Mouse (Mus musculus) central nervous system, embryonic 18 days (tissue): ENCODE results near the gene Zxdc. TPM values are rescaled to one million over a fixed set of nuclear protein-coding genes. Genes with fewer than 3 reads are reported as not detected.

Experiments used
- polyA plus RNA-seq: library from polyadenylated mRNA; depleted of rRNA; stranded (reverse); fragments of >200 nt; gene quantifications from 2 replicates; pipeline ENCODE4 v1.2.3, GENCODE M21; 2012; rRNA removed

The Zxdc gene
- 17.6 and 19.1 TPM in 2 replicates for polyA plus RNA-seq

DNA sequence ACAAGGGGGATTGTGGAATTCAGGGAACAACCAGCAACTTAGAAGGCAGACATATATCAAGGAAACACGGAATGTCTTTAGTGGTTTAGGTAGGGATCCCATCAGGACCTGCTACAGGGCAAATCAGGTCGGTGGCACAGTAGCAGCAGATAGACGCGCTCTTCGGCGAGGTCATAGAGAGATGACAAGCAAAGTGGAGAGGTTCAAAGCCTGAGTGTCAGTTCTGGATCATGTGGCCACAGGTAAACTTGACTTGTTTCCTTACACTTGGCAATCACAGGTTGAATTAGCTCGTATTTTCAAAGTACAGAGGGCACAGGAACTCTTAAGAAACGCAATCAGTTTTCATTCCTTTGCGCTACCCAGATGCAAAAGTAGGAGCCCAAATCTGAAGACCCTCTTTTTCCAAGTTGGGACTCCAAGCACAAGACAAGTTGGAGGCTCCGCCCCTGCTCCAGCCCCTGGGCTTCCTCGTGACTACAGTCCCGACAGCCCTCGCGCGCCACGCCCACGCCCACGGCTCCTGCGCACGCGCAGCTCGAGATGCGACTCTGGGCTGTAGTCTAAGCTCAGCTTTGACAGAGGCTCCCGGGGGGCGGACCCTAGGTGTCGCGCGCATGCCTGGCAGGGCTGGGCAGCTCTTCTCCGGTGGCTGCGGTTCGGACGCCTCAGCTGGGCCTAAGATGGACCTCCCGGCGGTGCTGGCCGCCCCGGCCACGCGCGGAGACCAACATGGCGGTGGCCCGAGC, at the start of gene Zxdc:
TSS of gene Zxdc (plus strand) at position 517 of the 749 bp plus-strand sequence.

DNA sequence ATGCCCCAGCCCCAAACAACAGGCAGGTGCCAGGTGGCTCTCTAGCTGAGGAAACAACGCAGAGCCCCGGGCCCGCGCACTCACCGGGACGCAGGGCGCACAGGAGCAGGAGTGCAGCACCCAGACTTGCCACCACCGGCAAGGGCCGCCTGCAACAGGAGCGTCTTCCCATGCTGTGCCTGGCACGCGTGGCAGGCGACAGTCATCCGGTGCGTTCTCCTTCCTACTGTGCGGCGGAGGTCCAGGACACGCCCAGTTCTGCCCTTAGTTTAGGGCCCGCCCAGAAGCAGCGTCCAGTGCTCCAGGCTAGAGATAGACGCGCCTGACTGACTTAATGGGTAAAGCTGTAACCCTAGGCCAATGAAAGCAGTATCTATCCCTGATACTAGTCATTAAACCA, 44.3 kb upstream of the Zxdc start, which contains the start of gene Chst13:
TSS of gene Chst13 (minus strand) at position 195 of the 400 bp plus-strand sequence.

DNA sequence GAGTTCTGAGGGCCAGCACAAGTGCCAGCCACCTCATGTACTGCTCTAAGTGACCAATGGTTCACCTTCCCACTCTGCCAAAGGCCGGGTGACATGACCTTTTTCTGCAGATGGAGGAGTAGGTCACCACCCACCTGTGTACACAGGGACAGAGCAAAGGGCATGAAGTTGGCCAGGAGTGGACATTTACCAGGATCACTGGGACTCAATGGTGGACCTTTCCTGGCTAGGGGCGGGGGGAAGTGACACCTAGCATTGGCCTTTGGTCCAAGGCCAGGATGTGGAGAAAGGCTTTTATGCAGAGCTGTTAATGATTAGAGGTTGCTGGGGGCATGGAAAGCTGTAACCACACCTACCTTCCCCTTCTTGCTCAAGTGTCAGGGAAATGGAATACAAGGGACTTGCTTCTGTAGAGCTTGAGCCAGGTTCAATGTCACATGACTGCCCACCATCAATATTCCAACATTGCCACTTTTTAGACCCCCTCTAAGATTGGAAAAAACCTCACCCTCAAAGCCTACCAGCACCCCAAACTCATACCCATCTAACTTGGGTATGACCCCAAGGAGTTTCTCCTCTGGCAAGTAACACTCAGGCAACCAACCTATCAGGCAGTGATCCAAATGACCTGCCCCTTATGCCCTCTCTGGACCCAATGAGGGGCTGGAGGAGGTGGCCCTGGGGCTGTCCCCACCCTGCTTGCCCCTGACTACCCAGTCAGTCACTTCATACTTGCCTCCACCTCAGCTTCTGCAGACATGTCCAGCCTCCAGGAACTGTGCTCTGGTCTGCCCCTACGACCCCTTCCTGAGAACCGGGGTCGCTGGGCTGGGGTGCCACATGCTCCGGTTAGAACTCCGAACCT, 36.5 kb upstream of the Zxdc start, which contains the start of gene Uroc1:
TSS of gene Uroc1 (plus strand) at position 724 of the 865 bp plus-strand sequence.

DNA sequence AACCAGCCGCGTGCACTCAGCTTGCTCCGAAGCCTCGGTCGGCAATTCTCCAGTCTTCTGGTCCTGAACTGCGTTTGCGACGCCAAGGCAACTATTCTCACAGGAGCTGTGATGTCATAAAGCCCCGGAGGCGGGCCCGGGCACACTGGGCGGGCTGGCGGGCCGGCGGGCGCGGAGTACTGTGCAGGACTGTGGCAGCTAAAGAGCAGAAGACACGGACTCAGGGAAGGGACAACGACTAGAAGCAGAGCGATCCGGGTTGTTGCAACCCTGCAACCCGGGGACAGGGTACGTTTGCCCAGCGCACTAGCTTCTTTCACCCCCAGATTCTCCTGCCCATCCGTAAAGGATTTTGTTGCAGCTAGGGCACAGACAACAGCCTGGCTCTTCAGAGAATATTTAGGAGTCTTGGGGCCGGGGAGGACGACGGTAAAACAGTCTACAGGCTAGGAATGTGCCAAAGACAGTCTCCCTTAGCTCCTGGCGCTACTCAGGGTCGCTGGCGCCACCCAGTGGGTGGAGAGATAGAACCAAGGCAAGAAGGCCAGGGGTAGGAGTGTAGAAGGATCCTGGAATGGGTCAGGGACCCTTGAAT, 59.2 kb downstream of the Zxdc start, which contains the start of gene Cfap100:
TSS of gene Cfap100 (minus strand) at position 418 of the 595 bp plus-strand sequence.

Other genes starting within 250 kb of the Zxdc start
- gene Vmn1r51, start 246.9 kb upstream of the Zxdc start, polyA plus RNA-seq: not detected in 2 replicates
- not detected in 2 replicates for gene Vmn1r52, start 194.7 kb upstream of the Zxdc start, polyA plus RNA-seq
- gene V1ra8, start 166.7 kb upstream of the Zxdc start, polyA plus RNA-seq: not detected in 2 replicates
- 0.08 TPM in 1 of 2 replicates, not detected in the other for gene Vmn1r53, start 145.1 kb upstream of the Zxdc start, polyA plus RNA-seq
- gene Vmn1r54, start 123.2 kb upstream of the Zxdc start, polyA plus RNA-seq: not detected in 2 replicates
- not detected in 2 replicates for gene BC048671, start 68.3 kb upstream of the Zxdc start, polyA plus RNA-seq
- gene Chst13, start 44.3 kb upstream of the Zxdc start, polyA plus RNA-seq: 0.08 and 0.43 TPM in 2 replicates
- 0.01 TPM in 1 of 2 replicates, not detected in the other for gene Uroc1, start 36.2 kb upstream of the Zxdc start, polyA plus RNA-seq
- gene Cfap100, start 59.3 kb downstream of the Zxdc start, polyA plus RNA-seq: 12.7 and 14.2 TPM in 2 replicates
- 12.9 and 16.2 TPM in 2 replicates for gene Klf15, start 93.1 kb downstream of the Zxdc start, polyA plus RNA-seq
- gene Aldh1l1, start 116.9 kb downstream of the Zxdc start, polyA plus RNA-seq: 36.6 and 41.0 TPM in 2 replicates
- gene Slc41a3, start 235.2 kb downstream of the Zxdc start, polyA plus RNA-seq: 5.1 and 5.4 TPM in 2 replicates